Mouse (Mus musculus) stomach, embryonic 14.5 days (tissue): Measurements from ENCODE around the gene 5430419D17Rik. TPM values are rescaled to one million over a fixed set of nuclear protein-coding genes. Genes with fewer than 3 reads are reported as not detected.

Experiments used
- polyA plus RNA-seq: library from polyadenylated mRNA; unstranded; fragments of >200 nt; fragmentation: Nextera tagmentation; extraction: Ambion mirVana; gene quantifications from 2 replicates; pipeline ENCODE4 v1.2.1, GENCODE M21; 2014

The 5430419D17Rik gene
- polyA plus RNA-seq, 1 experiment from 2014 or later = not detected

Other genes with a start within 250 kb of the 5430419D17Rik start
- 10.2 and 14.7 TPM in 2 replicates for gene Htra1, start 238.3 kb upstream of the 5430419D17Rik start, polyA plus RNA-seq
- gene Dmbt1, start 142.3 kb upstream of the 5430419D17Rik start, polyA plus RNA-seq = 7.4 and 10.9 TPM in 2 replicates
- not detected in 2 replicates for gene 4933402N03Rik, start 28.1 kb upstream of the 5430419D17Rik start, polyA plus RNA-seq
- gene Cuzd1, start 147.9 kb downstream of the 5430419D17Rik start, polyA plus RNA-seq = 0.11 TPM in 1 of 2 replicates, not detected in the other
- gene Fam24b, start 155.1 kb downstream of the 5430419D17Rik start, polyA plus RNA-seq = not detected in 2 replicates
- gene Fam24a, start 159.5 kb downstream of the 5430419D17Rik start, polyA plus RNA-seq = not detected in 2 replicates
- gene 2310057M21Rik, start 188.4 kb downstream of the 5430419D17Rik start, polyA plus RNA-seq = 16.9 and 23.4 TPM in 2 replicates
- gene Pstk, start 196.7 kb downstream of the 5430419D17Rik start, polyA plus RNA-seq = 79.4 and 82.8 TPM in 2 replicates
- 18.2 and 20.0 TPM in 2 replicates for gene Ikzf5, start 236.1 kb downstream of the 5430419D17Rik start, polyA plus RNA-seq
- 109 and 114 TPM in 2 replicates for gene Acadsb, start 236.2 kb downstream of the 5430419D17Rik start, polyA plus RNA-seq